Mouse (Mus musculus): ENCODE data around the gene Pycr1. TPM values are rescaled to one million over a fixed set of nuclear protein-coding genes. Genes with fewer than 3 reads are reported as not detected.

Gene Pycr1
- total and polyA plus RNA-seq, 3 experiments: 21.0 to 75.3 (median 32.3) TPM

- TF ChIP-seq CTCF (conservative IDR thresholded peaks at IDR 0.05 in 1 of 2, IDR thresholded peaks at IDR 0.05 in 1 of 2; ENCODE audit: low read depth in 2 of 2, low read length in 2 of 2): no peak
- TF ChIP-seq MEF2A (IDR thresholded peaks at IDR 0.05; ENCODE audit: borderline replicate concordance, low read depth, low read length): peak; percentile 87
- TF ChIP-seq NELFE (IDR thresholded peaks at IDR 0.05; ENCODE audit: low read depth, low read length): peak; percentile 40; the same call in 1 of the 2 replicates
- TF ChIP-seq GABPA (IDR thresholded peaks at IDR 0.05; ENCODE audit: insufficient replicate concordance, low read depth, low read length): no peak
- peak; percentile 91 for TF ChIP-seq ELF1 (IDR thresholded peaks at IDR 0.05; ENCODE audit: low read depth, low read length)
- TF ChIP-seq USF1 (IDR thresholded peaks at IDR 0.05; ENCODE audit: low read depth, low read length): peak; percentile 71
- TF ChIP-seq BHLHE40 (IDR thresholded peaks at IDR 0.05; ENCODE audit: low read depth, low read length): peak; percentile 79
- peak; percentile 70 for TF ChIP-seq EP300 (IDR thresholded peaks at IDR 0.05; ENCODE audit: low read length)
- peak; percentile 79 for TF ChIP-seq HCFC1 (IDR thresholded peaks at IDR 0.05; ENCODE audit: low read depth, low read length)
- peak; percentile 56 for TF ChIP-seq ZMIZ1 (IDR thresholded peaks at IDR 0.05; ENCODE audit: low read depth, low read length)
Observed at GRCm38 (mm10) chr11:120627468-120628300, 15.9 kb downstream of the Pycr1 start (continued).

- Histone ChIP-seq H3K4me3 (replicated peaks in 1 of 3; ENCODE audit: low read depth in 2 of 3, low read length in 2 of 3, poor library complexity in 1 of 3) (peak overlapping the region in 1 of 3 experiments; percentile 74), H3K27me3 (replicated peaks) (no peaks in the 10 kb centered on the region), H3K9ac (ENCODE audit: insufficient read depth, low read depth) (no peak overlapping the region; the same call in 1 of the 2 replicates), H3K36me3 (replicated peaks in 1 of 2; ENCODE audit: control insufficient read depth in 1 of 2, insufficient read depth in 1 of 2, low read length in 1 of 2) (peaks cover 37 to 55% of the 10 kb centered on the region in 2 experiments), H3K4me1 (ENCODE audit: control insufficient read depth in 1 of 2, insufficient read depth in 2 of 2) (peaks cover 42 to 79% of the 10 kb centered on the region in 2 experiments), H3K79me2 (replicated peaks; ENCODE audit: control insufficient read depth, extremely low read depth, insufficient read depth, poor library complexity, severe bottlenecking) (peaks cover 49% of the 10 kb centered on the region), H3K27ac (ENCODE audit: insufficient read depth, low read depth) (peak overlapping the region; percentile 75; the same call in 1 of the 2 replicates), H3K4me2 (ENCODE audit: insufficient read depth, low read depth, poor library complexity, severe bottlenecking) (no peak overlapping the region), H3K9me3 (replicated peaks; ENCODE audit: low read length) (no peaks in the 10 kb centered on the region)
- dilution Hi-C loops (cut with MboI; ENCODE audit: extremely low pct_ligation_motif_present, extremely low pct_unique_long_range_greater_than_20kb, low sequenced_read_pairs): no loop called here
- TF ChIP-seq NELFE (IDR thresholded peaks at IDR 0.05; ENCODE audit: low read depth, low read length): no peak
- TF ChIP-seq MXI1 (IDR thresholded peaks at IDR 0.05; ENCODE audit: low read depth, low read length): no peak
- TF ChIP-seq CHD2 (IDR thresholded peaks at IDR 0.05; ENCODE audit: low read length): no peak
- TF ChIP-seq TBP (conservative IDR thresholded peaks at IDR 0.05; ENCODE audit: low read depth, low read length): no peak
- TF ChIP-seq CTCF (conservative IDR thresholded peaks at IDR 0.05 in 1 of 2, IDR thresholded peaks at IDR 0.05 in 1 of 2; ENCODE audit: low read depth in 2 of 2, low read length in 2 of 2): no peak
- TF ChIP-seq IRF4 (IDR thresholded peaks at IDR 0.05; ENCODE audit: low read depth, low read length): no peak
- no peak for TF ChIP-seq KAT2A (IDR thresholded peaks at IDR 0.05; ENCODE audit: insufficient replicate concordance, low read length)
- no peak for TF ChIP-seq PAX5 (IDR thresholded peaks at IDR 0.05; ENCODE audit: low read length)
- TF ChIP-seq ETS1 (conservative IDR thresholded peaks at IDR 0.05; ENCODE audit: low read depth, low read length): no peak
- TF ChIP-seq CHD1 (IDR thresholded peaks at IDR 0.05; ENCODE audit: low read depth, low read length): no peak
- TF ChIP-seq POLR2AphosphoS2 (IDR thresholded peaks at IDR 0.05; ENCODE audit: low read depth, low read length): no peak
- TF ChIP-seq USF1 (IDR thresholded peaks at IDR 0.05; ENCODE audit: low read depth, low read length): no peak
- TF ChIP-seq MAZ (IDR thresholded peaks at IDR 0.05; ENCODE audit: low read depth, low read length): no peak
- TF ChIP-seq MYC (IDR thresholded peaks at IDR 0.05; ENCODE audit: low read depth, low read length): no peak
- TF ChIP-seq RAD21 (IDR thresholded peaks at IDR 0.05; ENCODE audit: low read depth, low read length): no peak
- TF ChIP-seq ELF1 (IDR thresholded peaks at IDR 0.05; ENCODE audit: low read depth, low read length): no peak
- TF ChIP-seq HCFC1 (IDR thresholded peaks at IDR 0.05; ENCODE audit: low read depth, low read length): no peak
- DNase-seq (ENCODE audit: extremely low read depth): no peak
- in situ Hi-C loops (cut with MboI; ENCODE audit: low pct_ligation_motif_present, low pct_unique_long_range_greater_than_20kb, low sequenced_read_pairs): loop anchor here (10.0 kb wide), 1 partner anchor 58 kb away; no protein-coding TSS in a partner anchor
Observed at GRCm38 (mm10) chr11:120626785-120627467, 16.6 kb downstream of the Pycr1 start.
